Mouse (Mus musculus) cerebellum, adult 11 months (tissue): Measurements from ENCODE around the gene Ubl5.
"Not testable (repeated sequence)": the region's sequence is repeated elsewhere in the genome, so short reads cannot be mapped to it uniquely, and the experiment has no call there.

Source experiments
- DNase-seq: peaks from one replicate; pipeline ENCODE4 v3.0.0; 2022

Ubl5 gene

DNA sequence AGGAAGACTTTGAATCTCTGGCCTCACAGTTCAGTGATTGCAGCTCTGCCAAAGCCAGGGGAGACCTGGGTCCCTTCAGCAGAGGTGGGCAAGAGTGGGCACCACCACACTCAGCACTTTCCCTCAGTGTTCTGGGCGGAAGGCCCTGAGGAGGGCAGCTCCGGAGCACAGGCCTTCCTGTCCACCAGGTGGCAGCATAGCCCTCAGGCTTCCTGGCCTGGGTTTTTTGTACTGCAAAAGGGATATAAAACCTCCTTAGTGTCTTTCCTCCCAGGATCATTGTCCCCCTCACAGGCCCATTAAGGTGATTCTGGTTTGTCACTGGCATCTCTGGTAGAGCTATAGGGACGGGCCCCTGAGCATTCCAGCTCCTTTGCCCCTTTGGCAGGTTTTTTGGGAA, 19.6 kb downstream of the Ubl5 start:
- DNase-seq, result peak; percentile 44

- no peak for DNase-seq
Observed at GRCm38 (mm10) chr9:20662874-20663273, 20.2 kb downstream of the Ubl5 start.

DNA sequence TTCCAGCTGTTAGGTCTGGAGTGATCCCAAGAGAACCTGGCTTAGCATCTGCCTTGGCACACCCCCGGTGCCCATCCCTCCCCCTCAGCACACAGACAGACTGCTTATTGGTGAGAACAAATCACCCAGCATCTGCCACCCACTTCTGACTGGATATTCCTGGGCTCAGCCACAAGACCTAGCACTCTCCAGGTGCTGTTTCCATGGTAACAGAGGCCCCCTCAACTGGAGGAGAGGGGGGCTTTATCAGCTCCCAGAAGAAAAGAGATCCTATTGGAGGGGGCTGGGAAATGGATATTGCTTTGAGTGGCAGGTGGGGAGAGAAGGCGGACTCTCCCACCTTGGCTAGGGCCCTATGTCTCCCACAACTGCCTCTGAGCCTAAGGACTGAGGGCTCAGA, 21.3 kb downstream of the Ubl5 start:
- no peak for DNase-seq

DNA sequence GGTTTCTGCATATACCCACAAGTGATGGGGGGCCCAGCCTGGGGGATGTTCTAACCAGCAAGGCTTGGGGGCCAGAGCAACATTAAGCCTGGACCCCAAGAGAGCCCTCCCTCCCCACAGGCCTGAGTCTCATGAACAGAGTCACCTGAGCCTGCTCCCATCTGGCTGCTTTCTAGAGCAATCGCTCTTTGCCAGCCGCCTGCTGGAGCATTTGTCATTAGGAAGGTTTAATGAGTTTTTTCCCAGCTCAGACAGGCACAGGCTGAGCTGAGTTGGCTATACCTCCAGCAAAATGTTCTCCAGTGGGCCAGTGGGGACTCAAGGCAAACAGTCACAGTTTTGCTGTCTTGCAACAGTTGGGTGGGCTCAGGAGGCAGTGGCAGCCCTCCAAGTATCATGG, 21.7 kb downstream of the Ubl5 start:
- DNase-seq, result no peak

- DNase-seq, result no peak
Observed at GRCm38 (mm10) chr9:20664982-20665637, 22.4 kb downstream of the Ubl5 start.

DNA sequence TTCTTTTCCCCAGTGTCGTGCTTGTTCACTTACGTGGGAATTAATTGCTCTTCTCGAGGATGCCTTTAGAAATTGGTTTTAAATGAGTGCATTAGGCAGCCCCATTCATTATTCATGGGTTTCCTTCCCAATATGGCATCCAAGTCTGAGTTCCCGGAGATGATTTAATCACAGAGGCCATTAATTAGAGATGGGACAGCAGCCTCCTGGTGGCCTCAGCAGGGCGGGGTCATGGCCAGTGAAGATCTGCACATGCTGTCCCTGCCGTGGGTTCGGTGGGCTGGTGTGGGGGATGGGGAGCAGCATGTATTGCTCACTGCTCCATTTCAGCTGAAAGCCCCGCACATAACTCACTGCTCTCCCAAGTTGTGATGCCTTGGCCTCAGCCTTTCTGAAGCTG, 23.2 kb downstream of the Ubl5 start:
- no peak for DNase-seq

GRCm38 (mm10) chr9:20666510-20667034, 23.9 kb downstream of the Ubl5 start:
- DNase-seq, result no peak

GRCm38 (mm10) chr9:20668065-20668464, 25.4 kb downstream of the Ubl5 start:
- DNase-seq, result no peak

DNA sequence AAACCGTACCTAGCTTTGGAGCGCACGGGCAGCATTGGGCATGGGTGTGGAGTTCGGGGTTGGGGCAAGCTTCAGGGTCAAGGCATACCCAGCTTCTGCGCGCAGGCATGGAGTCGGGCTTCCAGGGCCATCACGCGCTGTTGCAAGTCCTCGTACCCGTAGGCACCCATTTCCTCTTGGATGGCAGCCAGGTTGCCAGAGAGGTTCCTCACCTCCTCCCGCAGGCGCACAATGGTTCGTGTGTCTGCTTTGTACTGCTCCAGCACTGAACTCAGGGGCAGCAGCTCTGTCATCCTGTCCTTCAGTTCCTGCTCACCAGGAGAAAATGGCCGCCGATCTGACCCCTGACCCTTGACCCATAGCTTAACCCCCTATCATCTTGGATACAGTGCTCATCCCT, 29.4 kb downstream of the Ubl5 start:
- no peak for DNase-seq

- DNase-seq, result no peak
Observed at GRCm38 (mm10) chr9:20677892-20678291, 35.2 kb downstream of the Ubl5 start.

- no peak for DNase-seq
Observed at GRCm38 (mm10) chr9:20680378-20680958, 37.8 kb downstream of the Ubl5 start.

- no peak for DNase-seq
Observed at GRCm38 (mm10) chr9:20681546-20682388, 39.1 kb downstream of the Ubl5 start.

GRCm38 (mm10) chr9:20682389-20682722, 39.7 kb downstream of the Ubl5 start:
- DNase-seq, result no peak

GRCm38 (mm10) chr9:20685081-20685861, 42.6 kb downstream of the Ubl5 start:
- DNase-seq, result no peak

GRCm38 (mm10) chr9:20689403-20689802, 46.7 kb downstream of the Ubl5 start:
- no peak for DNase-seq

GRCm38 (mm10) chr9:20689913-20690312, 47.2 kb downstream of the Ubl5 start:
- no peak for DNase-seq

DNA sequence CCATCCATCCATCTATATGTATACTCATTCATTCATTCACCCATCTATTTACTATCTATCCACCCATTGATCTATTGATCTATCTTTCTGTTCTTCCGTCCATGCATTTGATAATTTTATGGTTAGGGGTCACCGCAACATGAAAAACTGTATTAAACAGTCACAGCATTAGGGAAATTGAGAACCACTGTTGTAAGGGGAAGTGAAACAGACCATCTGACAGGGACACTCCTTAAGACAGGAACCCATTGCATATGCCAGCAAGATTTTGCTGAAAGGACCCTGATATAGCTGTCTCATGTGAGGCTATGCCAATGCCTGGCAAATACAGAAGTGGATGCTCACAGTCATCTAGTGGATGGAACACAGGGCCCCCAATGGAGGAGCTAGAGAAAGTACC, 47.8 kb downstream of the Ubl5 start:
- not testable (repeated sequence) for DNase-seq

- DNase-seq, result no peak
Observed at GRCm38 (mm10) chr9:20692863-20693262, 50.2 kb downstream of the Ubl5 start.

GRCm38 (mm10) chr9:20694721-20695235, 52.1 kb downstream of the Ubl5 start:
- DNase-seq, result no peak

- DNase-seq, result no peak
Observed at GRCm38 (mm10) chr9:20696107-20696712, 53.5 kb downstream of the Ubl5 start.
